Mouse (Mus musculus) CD4-positive, CD25-positive, alpha-beta regulatory T cell, adult 4 months (primary cell): ENCODE results near the gene Fam229b. TPM values are rescaled to one million over a fixed set of nuclear protein-coding genes. Genes with fewer than 3 reads are reported as not detected.

Source experiments
- ATAC-seq: one replicate; pipeline ENCODE4 v1.8.0; 2017
- polyA plus RNA-seq, 2 experiments: library from polyadenylated mRNA; unstranded; fragments of 100-300 nt; shearing (Covaris generic); gene quantifications; one replicate each; pipeline ENCODE4 v1.2.1; 2017

Gene Fam229b
- polyA plus RNA-seq, 2 experiments from 2014 or later: 1.0 TPM; not detected in 1

DNA sequence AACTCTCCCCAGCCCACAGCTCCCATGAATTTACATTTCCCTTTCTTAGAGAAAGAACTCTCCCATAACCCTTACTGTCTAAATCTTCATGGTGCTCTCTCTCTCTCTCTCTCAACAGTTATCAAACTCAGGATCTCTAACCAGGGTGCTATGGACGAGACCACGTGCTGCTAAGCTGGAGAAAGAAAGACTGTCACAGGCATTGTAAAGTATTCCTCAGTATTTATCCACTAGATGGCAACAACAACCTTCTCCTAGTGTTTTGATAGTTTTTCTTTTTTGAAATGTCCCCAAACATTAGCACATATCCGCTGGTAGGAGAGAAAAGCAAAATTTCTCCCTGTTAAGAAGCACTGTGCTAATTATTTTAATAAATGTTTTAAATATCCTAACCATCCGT is 12.3 kb downstream of the Fam229b start:
- ATAC-seq: no peak

DNA sequence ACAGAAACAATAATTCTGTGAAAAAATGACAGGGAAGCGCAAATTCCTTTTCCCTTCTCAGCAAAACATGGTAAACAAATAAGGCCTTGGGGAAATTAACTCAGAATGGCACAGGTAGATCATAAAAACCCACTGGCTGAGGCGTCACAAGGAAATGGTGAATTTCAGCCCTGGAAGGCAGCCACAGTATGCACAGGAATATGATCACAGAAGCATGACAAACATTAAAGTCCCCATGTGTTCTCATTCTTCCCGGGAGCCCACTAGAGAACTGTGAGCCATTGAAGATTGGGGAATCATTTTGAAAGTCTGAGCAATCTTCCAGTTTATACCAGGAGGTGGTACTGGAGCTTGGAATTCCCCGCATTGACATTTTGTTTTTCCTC is 24.2 kb downstream of the Fam229b start:
- no peak for ATAC-seq

DNA sequence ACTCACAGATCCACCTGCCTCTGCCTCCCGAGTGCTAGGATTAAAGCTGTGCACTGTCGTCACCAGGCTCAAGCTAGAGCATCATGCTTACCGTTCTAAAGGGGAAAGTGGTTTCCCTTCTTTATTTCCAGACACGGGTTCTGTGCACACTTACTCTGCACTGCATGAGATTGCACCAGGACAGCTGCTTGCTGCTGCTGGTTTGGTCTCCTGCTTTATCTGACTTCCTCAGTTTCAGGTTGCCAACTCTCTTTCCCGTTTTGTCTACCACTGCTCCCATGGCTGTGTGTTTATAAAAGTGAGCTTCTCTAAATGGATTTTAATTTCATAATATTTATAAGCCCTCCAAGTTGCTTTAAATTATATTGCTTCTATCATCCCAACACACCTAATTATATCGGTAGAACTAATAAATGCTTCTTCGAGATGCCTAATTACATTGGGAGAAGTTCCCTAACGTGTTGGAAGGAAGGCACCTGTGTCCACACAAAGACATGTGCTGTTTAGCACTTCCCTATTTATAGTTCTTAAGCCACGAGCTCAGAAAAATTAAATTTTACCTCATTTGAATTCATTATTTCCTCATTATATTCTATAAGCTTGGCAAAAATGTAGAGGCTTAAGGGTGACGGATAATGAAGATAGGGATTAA is 24.8 kb downstream of the Fam229b start:
- no peak for ATAC-seq

- no peak for ATAC-seq
Observed at GRCm38 (mm10) chr10:39106935-39107334, 26.8 kb downstream of the Fam229b start.

DNA sequence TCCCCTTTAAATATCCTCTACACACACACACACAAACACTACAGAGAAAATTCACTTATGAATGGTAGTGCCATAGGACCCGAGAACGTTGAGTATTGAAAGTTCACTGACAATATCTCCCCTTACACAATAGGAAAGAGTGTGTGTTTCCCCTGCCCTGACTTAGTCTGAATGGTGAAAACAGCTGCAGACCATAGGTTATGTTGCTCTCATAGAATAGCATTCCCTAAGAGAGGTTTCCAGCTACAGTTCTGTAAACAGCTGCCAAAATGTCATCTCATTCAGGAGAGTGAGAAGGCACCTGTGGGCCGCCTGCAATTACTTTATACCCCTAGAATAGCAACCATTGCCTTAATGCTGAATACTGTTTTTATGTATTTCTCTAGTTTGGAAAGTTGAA is 27.3 kb downstream of the Fam229b start:
- ATAC-seq: no peak

- no peak for ATAC-seq
Observed at GRCm38 (mm10) chr10:39104803-39105449, 28.8 kb downstream of the Fam229b start.

GRCm38 (mm10) chr10:39098746-39099145 is 35.0 kb downstream of the Fam229b start:
- no peak for ATAC-seq

GRCm38 (mm10) chr10:39096981-39097380 is 36.7 kb downstream of the Fam229b start:
- no peak for ATAC-seq

- no peak for ATAC-seq
Observed at GRCm38 (mm10) chr10:39072048-39072447, 61.7 kb downstream of the Fam229b start.

Other genes with a start within 250 kb of the Fam229b start
- gene Lama4, start 168.4 kb downstream of the Fam229b start, polyA plus RNA-seq: under 1 TPM in 1 of 2 experiments, not detected in 1; 0.16 TPM
- gene Tube1, start 62 bp upstream of the Fam229b start, polyA plus RNA-seq: 1 to 10 TPM; 4.5 to 6.4 TPM
- not detected for gene Ccn6, start 29.9 kb upstream of the Fam229b start, polyA plus RNA-seq
- 100 to 1,000 TPM in 1 of 2 experiments, 10 to 100 TPM in 1; 71.9 to 106 TPM for gene Fyn, start 234.9 kb upstream of the Fam229b start, polyA plus RNA-seq